Mouse (Mus musculus): ENCODE measurements around the gene Ube2q2.

- no peak for TF ChIP-seq CTCF (IDR thresholded peaks at IDR 0.05; ENCODE audit: low read depth, low read length)
- TF ChIP-seq POLR2A (IDR thresholded peaks at IDR 0.05; ENCODE audit: extremely low read depth, insufficient read depth, low read length): no peak
Observed at GRCm38 (mm10) chr9:55240852-55241251, 92.2 kb downstream of the Ube2q2 start.

Measured in liver, adult 2 months (tissue).